Mouse (Mus musculus): Measurements from ENCODE around the gene Mpp2.

- TF ChIP-seq POLR2AphosphoS5 (IDR thresholded peaks at IDR 0.05; ENCODE audit: insufficient replicate concordance, low read depth, low read length), result no peak
- TF ChIP-seq CTCF (IDR thresholded peaks at IDR 0.05; ENCODE audit: low read depth, low read length), result no peak
- TF ChIP-seq GATA2 (IDR thresholded peaks at IDR 0.05; ENCODE audit: borderline replicate concordance, low read depth, low read length), result no peak
Observed at GRCm38 (mm10) chr11:102039487-102040137, 48.7 kb downstream of the Mpp2 start.

All from G1E (cell line).